Mouse (Mus musculus) brain, embryonic 18.5 days (tissue): ENCODE results near the gene Olfr26.
"Not testable (repeated sequence)": the region's sequence is repeated elsewhere in the genome, so short reads cannot be mapped to it uniquely, and the experiment has no call there.

Experiments used
- DNase-seq: peaks from one replicate; pipeline ENCODE4 v3.0.0-alpha.2; 2012; ENCODE audit warnings: low read depth, low spot score

The Olfr26 gene

GRCm38 (mm10) chr9:38854760-38855159, at the start of gene Olfr26:
Gene Olfr26, plus strand, starts transcription at chr9:38855060.
- no peak for DNase-seq

DNA sequence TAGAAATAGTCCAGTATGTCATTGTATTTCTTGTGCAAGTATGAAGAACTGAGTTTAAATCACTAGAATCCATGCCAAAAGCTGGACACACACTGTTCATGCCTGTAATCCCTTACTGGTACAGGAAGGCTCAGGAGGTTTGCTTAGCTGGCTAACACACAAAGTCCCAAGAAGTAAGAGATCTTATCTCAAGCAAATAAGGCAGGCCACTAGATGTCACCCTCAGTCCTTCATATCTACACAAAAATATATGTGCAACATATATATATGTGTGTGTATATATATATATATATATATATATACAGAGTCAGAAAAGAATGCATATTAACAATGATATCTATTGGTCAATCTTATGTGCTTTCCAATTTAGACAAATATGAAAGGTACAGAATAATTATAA, 49.2 kb upstream of the Olfr26 start:
- no peak for DNase-seq

- no peak for DNase-seq
These were observed 40.5 kb upstream of the Olfr26 start, which contains the start of gene Olfr922 for GRCm38 (mm10) chr9:38814314-38814713. Gene Olfr922, plus strand, starts transcription at chr9:38814614.

- DNase-seq = no peak
These were observed 39.3 kb upstream of the Olfr26 start for GRCm38 (mm10) chr9:38815458-38815986.

DNA sequence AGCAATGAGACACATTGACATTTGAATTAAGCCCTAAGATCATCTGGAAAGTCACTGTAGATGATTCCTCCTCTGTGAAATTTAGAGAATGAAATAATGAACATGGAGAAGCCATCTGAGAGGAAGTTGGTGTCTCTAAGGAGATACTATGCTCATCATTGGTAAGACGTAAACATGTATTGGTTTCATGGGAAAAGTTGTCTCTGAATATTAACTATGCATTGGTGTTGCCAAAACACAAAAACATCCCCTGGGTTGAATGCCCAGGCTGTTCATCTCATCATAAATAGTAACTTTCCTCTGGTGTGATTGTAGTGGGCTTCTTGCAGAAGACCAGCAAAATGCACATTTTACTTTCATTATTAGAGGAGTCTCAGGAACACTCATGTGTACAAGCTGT, 28.6 kb upstream of the Olfr26 start, which contains the start of gene Olfr923:
Olfr923 (plus strand) TSS at position 301 of the 400 bp plus-strand sequence.
- DNase-seq = no peak

- DNase-seq = no peak
These were observed 21.8 kb upstream of the Olfr26 start for GRCm38 (mm10) chr9:38833027-38833426.

GRCm38 (mm10) chr9:38844149-38844548, 10.7 kb upstream of the Olfr26 start, which contains the start of gene Olfr924:
Gene Olfr924, plus strand, starts transcription at chr9:38844449.
- no peak for DNase-seq

DNA sequence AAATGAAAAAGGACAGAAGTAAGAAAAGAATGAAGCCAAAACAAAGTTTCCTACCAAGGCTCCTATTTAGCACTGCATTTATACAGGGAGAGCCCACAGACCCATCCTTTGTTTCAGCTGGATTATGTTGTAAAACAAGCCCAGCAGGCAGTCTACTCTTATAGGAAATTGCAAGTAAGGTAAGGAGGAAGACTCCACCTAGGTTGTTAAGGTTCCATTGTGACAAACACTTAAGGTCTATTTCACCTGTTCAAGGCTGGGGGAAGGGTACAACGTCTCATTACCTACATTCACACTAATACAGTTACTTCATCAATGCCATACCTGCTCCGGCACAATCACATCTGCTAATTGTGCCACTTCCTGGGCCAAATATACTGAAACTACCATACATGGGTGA, 20.0 kb downstream of the Olfr26 start:
- DNase-seq = not testable (repeated sequence)

DNA sequence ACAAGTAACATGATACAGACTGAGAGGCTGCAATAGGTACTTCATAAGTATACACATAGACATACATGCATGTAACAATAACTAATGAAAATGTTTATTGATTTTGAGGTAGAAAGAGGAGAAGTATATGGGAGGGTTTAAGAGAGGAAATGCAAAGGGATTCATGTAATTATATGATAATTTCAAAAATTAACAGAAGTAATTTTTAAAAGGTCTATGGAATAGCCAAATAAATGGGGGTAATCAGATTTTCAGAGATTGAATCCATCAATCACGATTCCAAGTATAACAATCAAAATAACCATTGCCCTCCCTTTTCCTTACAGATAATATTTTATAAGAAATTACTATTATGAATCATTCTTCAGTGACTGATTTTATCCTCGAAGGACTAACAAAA, 22.0 kb downstream of the Olfr26 start, which contains the start of gene Olfr926:
Olfr926 (plus strand) TSS at position 301 of the 400 bp plus-strand sequence.
- no peak for DNase-seq
